Mouse (Mus musculus) testis, adult 2 months (tissue): ENCODE results near the gene Arrdc1. TPM values are rescaled to one million over a fixed set of nuclear protein-coding genes. Genes with fewer than 3 reads are reported as not detected.
A peak's percentile ranks its signal among the peaks of the same experiment; 100 is the strongest.
"Not testable (repeated sequence)": the region's sequence is repeated elsewhere in the genome, so short reads cannot be mapped to it uniquely, and the experiment has no call there.

Source experiments
- H3K27ac ChIP-seq: fragments of 200-500 bp; 2 replicates; pipeline ENCODE4 v1.5.1; 2012; ENCODE audit warnings: low read depth, low read length; ENCODE audit not compliant: control insufficient read depth, insufficient read depth
- H3K27me3 ChIP-seq: fragments of 200-500 bp; 2 replicates; pipeline ENCODE4 v1.6.1; 2012; ENCODE audit warnings: mild to moderate bottlenecking, low read length, moderate library complexity; ENCODE audit not compliant: control insufficient read depth, insufficient read depth
- H3K36me3 ChIP-seq: fragments of 200-500 bp; 2 replicates; pipeline ENCODE4 v1.6.1; 2012; ENCODE audit warnings: mild to moderate bottlenecking, low read length; ENCODE audit not compliant: control insufficient read depth, insufficient read depth
- H3K4me1 ChIP-seq: fragments of 200-500 bp; 2 replicates; pipeline ENCODE4 v1.6.1; 2012; ENCODE audit warnings: low read length; ENCODE audit not compliant: control insufficient read depth, insufficient read depth
- H3K4me3 ChIP-seq: fragments of 200-500 bp; 2 replicates; pipeline ENCODE4 v1.5.1; 2012; ENCODE audit warnings: low read depth, mild to moderate bottlenecking, low read length, moderate library complexity, mixed read lengths; ENCODE audit not compliant: control insufficient read depth
- CTCF ChIP-seq: fragments of 200-500 bp; IDR thresholded peaks from 2 replicates; pipeline ENCODE4 v1.5.1; 2012; ENCODE audit warnings: low read depth, mild to moderate bottlenecking, inconsistent platforms, low read length, moderate library complexity; ENCODE audit not compliant: control insufficient read depth, insufficient read depth, insufficient replicate concordance
- POLR2A ChIP-seq: fragments of 200-500 bp; IDR thresholded peaks from 2 replicates; pipeline ENCODE4 v1.6.1; 2012; ENCODE audit warnings: low read depth, mild to moderate bottlenecking, inconsistent platforms, low read length, moderate library complexity; ENCODE audit not compliant: control insufficient read depth
- polyA plus RNA-seq: library from polyadenylated mRNA; depleted of rRNA; stranded (reverse); fragments of >200 nt; gene quantifications from 2 replicates; pipeline ENCODE4 v1.2.3, GENCODE M21; 2012

Arrdc1 gene
- polyA plus RNA-seq, 1 experiment = 13.8 TPM

GRCm38 (mm10) chr2:24962304-24963000, 27.4 kb upstream of the Arrdc1 start, which contains the start of gene Dph7:
TSS of gene Dph7 (plus strand) at chr2:24962400.
- TF ChIP-seq POLR2A = peak; percentile 74; the same call in 1 of the 2 replicates
- TF ChIP-seq CTCF = peak; percentile 87
- Histone ChIP-seq H3K4me3 (peak within 1 kb of the TSS; percentile 74), H3K27me3 (no peaks in the 10 kb centered on the region), H3K4me1 (no peaks in the 10 kb centered on the region; the same call in 1 of the 2 replicates), H3K36me3 (peaks cover 6% of the 10 kb centered on the region), H3K27ac (peak within 1 kb of the TSS; percentile 25; the same call in 1 of the 2 replicates)

GRCm38 (mm10) chr2:24960910-24961309, 25.9 kb upstream of the Arrdc1 start:
- peaks cover 4% of the 10 kb centered on the region; the same call in 1 of the 2 replicates for H3K36me3 ChIP-seq
- TF ChIP-seq CTCF = peak; percentile 31; the same call in 1 of the 2 replicates
- TF ChIP-seq POLR2A = no peak
- no peaks in the 10 kb centered on the region; the same call in 1 of the 2 replicates for H3K4me1 ChIP-seq
- H3K4me3 ChIP-seq = no peak overlapping the region
- no peak overlapping the region for H3K27ac ChIP-seq
- no peaks in the 10 kb centered on the region for H3K27me3 ChIP-seq

GRCm38 (mm10) chr2:24952537-24953055, 17.5 kb upstream of the Arrdc1 start:
- H3K27ac ChIP-seq = no peak overlapping the region
- no peak overlapping the region for H3K4me3 ChIP-seq
- peaks cover 2% of the 10 kb centered on the region for H3K36me3 ChIP-seq
- TF ChIP-seq POLR2A (no peak), CTCF (no peak)
- H3K27me3 ChIP-seq = no peaks in the 10 kb centered on the region
- peaks cover 3% of the 10 kb centered on the region for H3K4me1 ChIP-seq

- peak overlapping the region; percentile 94 for H3K27ac ChIP-seq
- H3K4me1 ChIP-seq = peaks cover 3% of the 10 kb centered on the region
- peaks cover 2% of the 10 kb centered on the region for H3K36me3 ChIP-seq
- no peaks in the 10 kb centered on the region for H3K27me3 ChIP-seq
- H3K4me3 ChIP-seq = peak overlapping the region; percentile 95
- TF ChIP-seq POLR2A = peak; percentile 57
- TF ChIP-seq CTCF = no peak
Observed at GRCm38 (mm10) chr2:24950189-24950535, 15.1 kb upstream of the Arrdc1 start.

GRCm38 (mm10) chr2:24949421-24950188, 14.6 kb upstream of the Arrdc1 start, which contains the start of gene Zmynd19:
TSS of gene Zmynd19 (plus strand) at chr2:24949792.
- Histone ChIP-seq H3K36me3 (peaks cover 2% of the 10 kb centered on the region), H3K27ac (peak within 1 kb of the TSS; percentile 94), H3K4me3 (peak within 1 kb of the TSS; percentile 95), H3K4me1 (peaks cover 3% of the 10 kb centered on the region), H3K27me3 (no peaks in the 10 kb centered on the region)
- TF ChIP-seq POLR2A (peak; percentile 69), CTCF (no peak)

- not testable (repeated sequence) for H3K4me1 ChIP-seq, H3K4me3 ChIP-seq, H3K27ac ChIP-seq, H3K36me3 ChIP-seq, H3K27me3 ChIP-seq
Observed at GRCm38 (mm10) chr2:24944304-24944703, 9.3 kb upstream of the Arrdc1 start.

GRCm38 (mm10) chr2:24942092-24942491, 7.0 kb upstream of the Arrdc1 start:
- Histone ChIP-seq H3K27ac (no peak overlapping the region), H3K36me3 (no peaks in the 10 kb centered on the region), H3K27me3 (no peaks in the 10 kb centered on the region), H3K4me1 (no peaks in the 10 kb centered on the region), H3K4me3 (no peak overlapping the region)
- TF ChIP-seq POLR2A (no peak), CTCF (no peak)

GRCm38 (mm10) chr2:24934441-24934963, 550 bp downstream of the Arrdc1 start:
- TF ChIP-seq CTCF (no peak), POLR2A (no peak)
- Histone ChIP-seq H3K4me3 (peak overlapping the region; percentile 89), H3K27ac (peak overlapping the region; percentile 81), H3K4me1 (peaks cover 12% of the 10 kb centered on the region), H3K36me3 (no peaks in the 10 kb centered on the region), H3K27me3 (no peaks in the 10 kb centered on the region)
